ENCODE assay signal across 10 mouse cellular contexts in the genomic region with DNA sequence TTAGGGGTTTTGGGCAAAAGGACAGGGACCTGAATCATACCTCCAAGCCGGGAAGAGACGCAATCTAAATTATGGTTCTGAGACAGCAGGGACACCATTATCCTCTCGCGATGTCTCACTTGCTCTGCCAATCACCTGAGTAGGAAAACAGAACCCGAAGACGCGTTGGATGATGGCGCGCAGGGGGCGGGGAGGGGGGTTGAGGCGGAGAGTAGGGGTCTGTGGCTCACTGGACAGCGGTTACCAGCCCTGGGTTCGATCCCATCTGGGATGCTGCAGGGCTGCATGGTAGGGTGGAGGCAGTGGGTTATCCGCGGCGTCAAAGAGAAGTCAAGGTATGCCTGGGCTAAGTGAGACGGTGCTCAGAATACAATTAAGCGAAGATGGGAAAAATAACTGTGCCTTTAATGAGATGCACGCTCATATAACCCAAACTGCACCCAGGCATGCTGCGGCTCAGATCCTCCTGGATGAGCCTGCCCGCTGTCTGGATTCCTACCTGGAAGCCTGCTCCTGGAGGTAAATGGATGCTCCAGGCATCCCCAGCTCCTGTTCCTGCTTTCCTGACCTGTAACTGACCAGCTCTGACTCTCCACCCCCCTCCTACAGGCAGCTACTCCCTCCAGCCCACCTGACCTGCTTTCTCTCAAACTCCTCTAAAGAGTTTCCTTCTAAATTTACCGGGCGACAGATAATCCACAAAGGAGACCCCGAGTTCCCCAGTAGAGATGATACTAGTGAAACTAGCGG. TPM values are rescaled to one million over a fixed set of nuclear protein-coding genes. Genes with fewer than 3 reads are reported as not detected.
A peak's percentile ranks its signal among the peaks of the same experiment; 100 is the strongest.
DNase-seq lines count a peak whose midpoint lies in the region; ATAC-seq lines count a peak whose summit lies in the region.
"Had no signal": no experiment of that assay in that cellular context is flagged by ENCODE, and none has a peak within 500 bp of the region (broad histone marks: within the 10 kb centered on the region; RNA-seq: fewer than 3 reads in every experiment).

No protein-coding gene starts in this region.

- DNase-seq in heart, adult 8-10 months (ENCODE audit: low spot score), result no peak
- no peak for DNase-seq in cerebellum, adult 18-20 months
- no peak for DNase-seq in layer of hippocampus, adult 18-20 months (ENCODE audit: low spot score in 2 of 2)
- no peak for DNase-seq in right cerebral cortex, postnatal 10 days (ENCODE audit: low spot score in 2 of 2)

- H3K36me3 ChIP-seq in heart, embryonic 11.5 days (ENCODE audit: control insufficient read depth, insufficient read depth, low read length), result no peaks in the 10 kb centered on the region
- H3K36me3 ChIP-seq in hindbrain, embryonic 16.5 days (ENCODE audit: control insufficient read depth, insufficient read depth, low read length), result no peaks in the 10 kb centered on the region
- no peaks in the 10 kb centered on the region for H3K36me3 ChIP-seq in midbrain, embryonic 16.5 days (ENCODE audit: control insufficient read depth, insufficient read depth, low read length)

- no peaks in the 10 kb centered on the region for H3K9me3 ChIP-seq in heart, embryonic 11.5 days (replicated peaks; ENCODE audit: control insufficient read depth, low read length)
- no peaks in the 10 kb centered on the region for H3K9me3 ChIP-seq in hindbrain, embryonic 16.5 days (ENCODE audit: control insufficient read depth, low read length)
- no peaks in the 10 kb centered on the region for H3K9me3 ChIP-seq in midbrain, embryonic 16.5 days (replicated peaks; ENCODE audit: control insufficient read depth, low read length, poor library complexity, severe bottlenecking)

- ATAC-seq in heart, embryonic 11.5 days (replicated peaks; ENCODE audit: insufficient number of reproducible peaks, low FRiP score, low TSS enrichment), result no peak
- ATAC-seq in hindbrain, embryonic 16.5 days, result peak; percentile 7; the same call in 1 of the 2 replicates
- ATAC-seq in midbrain, embryonic 16.5 days, result peak; percentile 31; the same call in 1 of the 2 replicates

- peaks cover 5% of the 10 kb centered on the region; the same call in 1 of the 2 replicates for H3K4me1 ChIP-seq in heart, embryonic 11.5 days (ENCODE audit: control insufficient read depth, insufficient read depth, low read length)
- peaks cover 14% of the 10 kb centered on the region for H3K4me1 ChIP-seq in brown adipose tissue, adult 24 weeks (ENCODE audit: control insufficient read depth, insufficient read depth, insufficient read length, low read length)
- peaks cover 5% of the 10 kb centered on the region for H3K4me1 ChIP-seq in hindbrain, embryonic 16.5 days (ENCODE audit: control insufficient read depth, insufficient read depth, low read depth, low read length)
- H3K4me1 ChIP-seq in midbrain, embryonic 16.5 days (ENCODE audit: control insufficient read depth, insufficient read depth, low read length), result peaks cover 16% of the 10 kb centered on the region

- peak overlapping the region; percentile 57; the same call in 1 of the 2 replicates for H3K27ac ChIP-seq in heart, embryonic 11.5 days (ENCODE audit: low read depth, low read length)
- H3K27ac ChIP-seq in brown adipose tissue, adult 24 weeks (replicated peaks; ENCODE audit: low read depth, low read length), result peak overlapping the region; percentile 55; the same call in 1 of the 2 replicates
- no peak overlapping the region for H3K27ac ChIP-seq in hindbrain, embryonic 16.5 days (ENCODE audit: low read depth, low read length)
- peak overlapping the region; percentile 52 for H3K27ac ChIP-seq in midbrain, embryonic 16.5 days (ENCODE audit: low read length)

- 20% methylated on average over 25 of the region's 25 CpGs for WGBS in heart, embryonic 11.5 days (ENCODE audit: insufficient replicate concordance)
- WGBS in hindbrain, embryonic 16.5 days, result 11% methylated on average over 25 of the region's 25 CpGs
- 12% methylated on average over 25 of the region's 25 CpGs for WGBS in midbrain, embryonic 16.5 days

- peak overlapping the region; percentile 61 for H3K4me2 ChIP-seq in heart, embryonic 11.5 days
- peak overlapping the region; percentile 47 for H3K4me2 ChIP-seq in hindbrain, embryonic 16.5 days (ENCODE audit: low read length)
- peak overlapping the region; percentile 58 for H3K4me2 ChIP-seq in midbrain, embryonic 16.5 days (ENCODE audit: low read length)

- peak overlapping the region; percentile 27; the same call in 1 of the 2 replicates for H3K4me3 ChIP-seq in heart, embryonic 11.5 days (ENCODE audit: low read depth, low read length)
- peak overlapping the region; percentile 36 for H3K4me3 ChIP-seq in brown adipose tissue, adult 24 weeks (ENCODE audit: insufficient read depth, low read depth, low read length)
- peak overlapping the region; percentile 12 for H3K4me3 ChIP-seq in hindbrain, embryonic 16.5 days (ENCODE audit: low read length)
- peak overlapping the region; percentile 15 for H3K4me3 ChIP-seq in midbrain, embryonic 16.5 days (ENCODE audit: low read depth, low read length)

- peak overlapping the region; percentile 59 for H3K9ac ChIP-seq in heart, embryonic 11.5 days (ENCODE audit: low read depth, low read length)
- H3K9ac ChIP-seq in hindbrain, embryonic 16.5 days (ENCODE audit: low read depth, low read length), result peak overlapping the region; percentile 48
- H3K9ac ChIP-seq in midbrain, embryonic 16.5 days (ENCODE audit: low read depth, low read length), result peak overlapping the region; percentile 52

- H3K27me3 ChIP-seq in heart, embryonic 11.5 days (ENCODE audit: control insufficient read depth, insufficient read depth, low read length), result no peaks in the 10 kb centered on the region
- no peaks in the 10 kb centered on the region for H3K27me3 ChIP-seq in hindbrain, embryonic 16.5 days (replicated peaks; ENCODE audit: control insufficient read depth, insufficient read depth, low read length)
- H3K27me3 ChIP-seq in midbrain, embryonic 16.5 days (ENCODE audit: control insufficient read depth, insufficient read depth, low read depth, low read length), result no peaks in the 10 kb centered on the region

RNA-seq across cellular contexts. Expression of a gene that starts 0.8 kb away (rescaled TPM):
- not detected in 2 replicates for polyA plus RNA-seq in heart, embryonic 11.5 days (2014; fragmentation: Nextera tagmentation; extraction: Ambion mirVana)
- not detected for total RNA-seq in heart, adult 8-10 months (2022)
- polyA plus RNA-seq in brown adipose tissue, adult 24 weeks (2012; ENCODE audit: insufficient read depth, insufficient read length, missing spikeins), result not detected in 2 replicates
- polyA plus RNA-seq in hindbrain, embryonic 16.5 days (2015; fragmentation: Nextera tagmentation; extraction: Ambion mirVana), result not detected in 2 replicates
- polyA plus RNA-seq in midbrain, embryonic 16.5 days (2015; fragmentation: Nextera tagmentation; extraction: Ambion mirVana), result not detected in 2 replicates
- total RNA-seq in layer of hippocampus, adult 18-20 months (2021), result not detected
- total RNA-seq: layer of hippocampus, adult 8-10 months had no signal
- polyA plus RNA-seq: spleen, adult 2 months had no signal

RNA-seq across cellular contexts. Expression of a gene that starts 4.8 kb away (rescaled TPM):
- polyA plus RNA-seq in heart, embryonic 11.5 days (2014; fragmentation: Nextera tagmentation; extraction: Ambion mirVana), result 7.0 and 9.7 TPM in 2 replicates
- total RNA-seq in heart, adult 8-10 months (2022), result 10 to 100 TPM; 15.4 to 21.6 (median 20.3) TPM
- polyA plus RNA-seq in brown adipose tissue, adult 24 weeks (2012; ENCODE audit: insufficient read depth, insufficient read length, missing spikeins), result 3.5 and 5.5 TPM in 2 replicates
- 4.3 and 4.8 TPM in 2 replicates for polyA plus RNA-seq in hindbrain, embryonic 16.5 days (2015; fragmentation: Nextera tagmentation; extraction: Ambion mirVana)
- polyA plus RNA-seq in midbrain, embryonic 16.5 days (2015; fragmentation: Nextera tagmentation; extraction: Ambion mirVana), result 3.8 and 4.2 TPM in 2 replicates
- 10 to 100 TPM; 59.4 to 67.8 TPM for total RNA-seq in layer of hippocampus, adult 18-20 months (2021)
